ENCODE assay signal across 11 mouse cellular contexts in genomic region chr19:7058541-7058940, GRCm38 (mm10). TPM values are rescaled to one million over a fixed set of nuclear protein-coding genes. Genes with fewer than 3 reads are reported as not detected.
DNase-seq lines count a peak whose midpoint lies in the region; ATAC-seq and TF ChIP-seq lines count a peak whose summit lies in the region.
"Had no signal": no experiment of that assay in that cellular context is flagged by ENCODE, and none has a peak within 500 bp of the region (broad histone marks: within the 10 kb centered on the region; RNA-seq: fewer than 3 reads in every experiment).

No protein-coding gene starts in this region.

- H3K9ac ChIP-seq in hindbrain, embryonic 12.5 days: no peak overlapping the region
- no peak overlapping the region for H3K9ac ChIP-seq in hindbrain, embryonic 16.5 days (ENCODE audit: low read depth, low read length)
- no peak overlapping the region for H3K9ac ChIP-seq in ES-E14 (ENCODE audit: insufficient read depth, low read depth, low read length, poor library complexity, severe bottlenecking)
- H3K9ac ChIP-seq in heart, embryonic 16.5 days (ENCODE audit: low read length): peak overlapping the region; percentile 45
- H3K9ac ChIP-seq in midbrain, embryonic 11.5 days (ENCODE audit: low read length): peak overlapping the region; percentile 32; the same call in 1 of the 2 replicates

- H3K36me3 ChIP-seq in hindbrain, embryonic 12.5 days: no peaks in the 10 kb centered on the region
- no peaks in the 10 kb centered on the region for H3K36me3 ChIP-seq in hindbrain, embryonic 16.5 days (ENCODE audit: control insufficient read depth, insufficient read depth, low read length)
- H3K36me3 ChIP-seq in ES-E14 (ENCODE audit: control insufficient read depth, insufficient read depth, low read length, poor library complexity, severe bottlenecking): no peaks in the 10 kb centered on the region
- no peaks in the 10 kb centered on the region for H3K36me3 ChIP-seq in heart, embryonic 16.5 days (ENCODE audit: control insufficient read depth, insufficient read depth)
- no peaks in the 10 kb centered on the region for H3K36me3 ChIP-seq in midbrain, embryonic 11.5 days (ENCODE audit: control insufficient read depth, insufficient read depth, low read length)

- H3K4me3 ChIP-seq in hindbrain, embryonic 12.5 days: peak overlapping the region; percentile 61; the same call in 1 of the 2 replicates
- no peak overlapping the region for H3K4me3 ChIP-seq in hindbrain, embryonic 16.5 days (ENCODE audit: low read length)
- peak overlapping the region; percentile 9 to 97; a peak in 1 of 4 replicates for H3K4me3 ChIP-seq in ES-E14 (ENCODE audit: insufficient read depth in 1 of 2, low read depth in 1 of 2, low read length in 2 of 2, poor library complexity in 1 of 2, severe bottlenecking in 1 of 2)
- H3K4me3 ChIP-seq in heart, embryonic 16.5 days (ENCODE audit: low read length): peak overlapping the region; percentile 84
- no peak overlapping the region for H3K4me3 ChIP-seq in midbrain, embryonic 11.5 days (ENCODE audit: low read depth, low read length)

- H3K27me3 ChIP-seq in hindbrain, embryonic 12.5 days: peaks cover 46% of the 10 kb centered on the region
- H3K27me3 ChIP-seq in hindbrain, embryonic 16.5 days (replicated peaks; ENCODE audit: control insufficient read depth, insufficient read depth, low read length): peaks cover 3% of the 10 kb centered on the region
- no peaks in the 10 kb centered on the region for H3K27me3 ChIP-seq in heart, embryonic 16.5 days (ENCODE audit: control insufficient read depth, insufficient read depth, low read length)
- H3K27me3 ChIP-seq in midbrain, embryonic 11.5 days (ENCODE audit: control insufficient read depth, insufficient read depth, low read length): peaks cover 6% of the 10 kb centered on the region

- H3K4me1 ChIP-seq in hindbrain, embryonic 12.5 days: peaks cover 24% of the 10 kb centered on the region
- peaks cover 18% of the 10 kb centered on the region for H3K4me1 ChIP-seq in hindbrain, embryonic 16.5 days (ENCODE audit: control insufficient read depth, insufficient read depth, low read depth, low read length)
- H3K4me1 ChIP-seq in ES-E14 (ENCODE audit: control insufficient read depth in 2 of 2, insufficient read depth in 2 of 2, low read length in 2 of 2, poor library complexity in 1 of 2): peaks cover 6 to 18% of the 10 kb centered on the region in 2 experiments; a peak in 2 of 4 replicates
- peaks cover 27% of the 10 kb centered on the region for H3K4me1 ChIP-seq in heart, embryonic 16.5 days (ENCODE audit: control insufficient read depth, insufficient read depth, low read length)
- H3K4me1 ChIP-seq in midbrain, embryonic 11.5 days (ENCODE audit: control insufficient read depth, insufficient read depth, low read length): peaks cover 15% of the 10 kb centered on the region

- DNase-seq in ES-E14 (ENCODE audit: low read depth, low spot score): no peak
- DNase-seq in midbrain, embryonic 11.5 days (ENCODE audit: low spot score, missing footprints): no peak
- DNase-seq in spleen, postnatal 10 days (ENCODE audit: low spot score in 2 of 2): no peak
- DNase-seq in adrenal gland, postnatal 10 days: no peak
- DNase-seq: kidney, postnatal 4 days; left cerebral cortex, postnatal 4 days; spleen, adult 18-20 months had no signal

- H3K27ac ChIP-seq in hindbrain, embryonic 12.5 days: no peak overlapping the region
- H3K27ac ChIP-seq in hindbrain, embryonic 16.5 days (ENCODE audit: low read depth, low read length): no peak overlapping the region
- H3K27ac ChIP-seq in ES-E14 (ENCODE audit: insufficient read depth, low read depth, low read length, poor library complexity, severe bottlenecking): no peak overlapping the region
- peak overlapping the region; percentile 96 for H3K27ac ChIP-seq in heart, embryonic 16.5 days (ENCODE audit: low read length)
- H3K27ac ChIP-seq in midbrain, embryonic 11.5 days (ENCODE audit: low read depth, low read length): no peak overlapping the region

- ATAC-seq in hindbrain, embryonic 12.5 days (ENCODE audit: low FRiP score): no peak
- no peak for ATAC-seq in hindbrain, embryonic 16.5 days
- no peak for ATAC-seq in heart, embryonic 16.5 days (replicated peaks; ENCODE audit: extremely low read depth, insufficient read depth, low FRiP score)
- ATAC-seq in midbrain, embryonic 11.5 days (ENCODE audit: low FRiP score): no peak

- peak overlapping the region; percentile 99 for H3K4me2 ChIP-seq in hindbrain, embryonic 12.5 days (replicated peaks)
- H3K4me2 ChIP-seq in hindbrain, embryonic 16.5 days (ENCODE audit: low read length): no peak overlapping the region
- peak overlapping the region; percentile 99 for H3K4me2 ChIP-seq in heart, embryonic 16.5 days (ENCODE audit: low read depth, low read length)
- H3K4me2 ChIP-seq in midbrain, embryonic 11.5 days: peak overlapping the region; percentile 100

- in situ Hi-C loops in ES-E14 (cut with MboI; ENCODE audit: low sequenced_read_pairs in 2 of 2, unreplicated experiment in 2 of 2): loop anchor here in 1 of 2 experiments (10.0 kb wide), 1 partner anchor 286 kb away; the partner anchor contains the start of gene Mark2

- H3K9me3 ChIP-seq in hindbrain, embryonic 12.5 days (replicated peaks): no peaks in the 10 kb centered on the region
- H3K9me3 ChIP-seq in hindbrain, embryonic 16.5 days (ENCODE audit: control insufficient read depth, low read length): no peaks in the 10 kb centered on the region
- H3K9me3 ChIP-seq in ES-E14 (ENCODE audit: control insufficient read depth, insufficient read depth, low read depth, low read length): no peaks in the 10 kb centered on the region
- no peaks in the 10 kb centered on the region for H3K9me3 ChIP-seq in heart, embryonic 16.5 days (replicated peaks; ENCODE audit: control insufficient read depth, low read length)
- no peaks in the 10 kb centered on the region for H3K9me3 ChIP-seq in midbrain, embryonic 11.5 days (ENCODE audit: control insufficient read depth, low read length)

- WGBS in hindbrain, embryonic 12.5 days: 59% methylated on average over 6 of the region's 6 CpGs
- 62% methylated on average over 6 of the region's 6 CpGs for WGBS in hindbrain, embryonic 16.5 days
- 52% methylated on average over 6 of the region's 6 CpGs for WGBS in heart, embryonic 16.5 days
- 50% methylated on average over 6 of the region's 6 CpGs for WGBS in midbrain, embryonic 11.5 days

TF ChIP-seq in ES-E14, 5 proteins besides CTCF, POLR2A, EP300 and RAD21:
- TF ChIP-seq MAFK (IDR thresholded peaks at IDR 0.05; ENCODE audit: insufficient read depth, low read depth, low read length): no peak
- no peak for TF ChIP-seq CHD2 (IDR thresholded peaks at IDR 0.05; ENCODE audit: low read depth, low read length)
- TF ChIP-seq ZNF384 (IDR thresholded peaks at IDR 0.05; ENCODE audit: low read depth, low read length): no peak
- no peak for TF ChIP-seq ZC3H11A (IDR thresholded peaks at IDR 0.05; ENCODE audit: borderline replicate concordance, low read depth, low read length)
- TF ChIP-seq HCFC1 (IDR thresholded peaks at IDR 0.05; ENCODE audit: borderline replicate concordance, insufficient read depth, low read length): no peak

RNA-seq across cellular contexts. Expression of gene Macrod1, which starts 1.9 kb away (rescaled TPM):
- polyA plus RNA-seq in hindbrain, embryonic 12.5 days (2016; fragmentation: Nextera tagmentation; extraction: Ambion mirVana): 5.6 TPM in 2 replicates
- polyA plus RNA-seq in hindbrain, embryonic 16.5 days (2015; fragmentation: Nextera tagmentation; extraction: Ambion mirVana): 6.3 and 7.1 TPM in 2 replicates
- total RNA-seq in ES-E14 (2012; rRNA removed): 1.4 and 3.5 TPM in 2 replicates
- polyA plus RNA-seq in heart, embryonic 16.5 days (2015; fragmentation: Nextera tagmentation; extraction: Ambion mirVana): 61.0 and 64.3 TPM in 2 replicates
- 2.2 and 3.0 TPM in 2 replicates for polyA plus RNA-seq in midbrain, embryonic 11.5 days (2014; fragmentation: Nextera tagmentation; extraction: Ambion mirVana)
- 100 to 1,000 TPM; 134 to 155 TPM for total RNA-seq in adrenal gland, postnatal 10 days (2021)

RNA-seq across cellular contexts. Expression of gene Stip1, which starts 18.8 kb away (rescaled TPM):
- 267 and 269 TPM in 2 replicates for polyA plus RNA-seq in hindbrain, embryonic 12.5 days (2016; fragmentation: Nextera tagmentation; extraction: Ambion mirVana)
- 214 and 236 TPM in 2 replicates for polyA plus RNA-seq in hindbrain, embryonic 16.5 days (2015; fragmentation: Nextera tagmentation; extraction: Ambion mirVana)
- 217 and 280 TPM in 2 replicates for total RNA-seq in ES-E14 (2012; rRNA removed)
- polyA plus RNA-seq in heart, embryonic 16.5 days (2015; fragmentation: Nextera tagmentation; extraction: Ambion mirVana): 195 and 202 TPM in 2 replicates
- polyA plus RNA-seq in midbrain, embryonic 11.5 days (2014; fragmentation: Nextera tagmentation; extraction: Ambion mirVana): 410 and 416 TPM in 2 replicates
- total RNA-seq in adrenal gland, postnatal 10 days (2021): 100 to 1,000 TPM; 101 to 107 TPM

RNA-seq across cellular contexts. Expression of gene Fermt3, which starts 39.3 kb away (rescaled TPM):
- polyA plus RNA-seq in hindbrain, embryonic 12.5 days (2016; fragmentation: Nextera tagmentation; extraction: Ambion mirVana): 6.3 and 6.5 TPM in 2 replicates
- 4.0 and 5.7 TPM in 2 replicates for polyA plus RNA-seq in hindbrain, embryonic 16.5 days (2015; fragmentation: Nextera tagmentation; extraction: Ambion mirVana)
- total RNA-seq in ES-E14 (2012; rRNA removed): 2.6 and 3.8 TPM in 2 replicates
- polyA plus RNA-seq in heart, embryonic 16.5 days (2015; fragmentation: Nextera tagmentation; extraction: Ambion mirVana): 14.3 and 24.7 TPM in 2 replicates
- 6.7 and 7.3 TPM in 2 replicates for polyA plus RNA-seq in midbrain, embryonic 11.5 days (2014; fragmentation: Nextera tagmentation; extraction: Ambion mirVana)
- total RNA-seq in adrenal gland, postnatal 10 days (2021): 10 to 100 TPM in 1 of 2 experiments, 1 to 10 TPM in 1; 9.8 to 10.1 TPM

RNA-seq across cellular contexts. Expression of gene Flrt1, which starts 47.0 kb away (rescaled TPM):
- polyA plus RNA-seq in hindbrain, embryonic 12.5 days (2016; fragmentation: Nextera tagmentation; extraction: Ambion mirVana): 5.5 and 6.6 TPM in 2 replicates
- 8.8 and 11.3 TPM in 2 replicates for polyA plus RNA-seq in hindbrain, embryonic 16.5 days (2015; fragmentation: Nextera tagmentation; extraction: Ambion mirVana)
- total RNA-seq in ES-E14 (2012; rRNA removed): 0.36 and 0.48 TPM in 2 replicates
- polyA plus RNA-seq in heart, embryonic 16.5 days (2015; fragmentation: Nextera tagmentation; extraction: Ambion mirVana): 1.6 and 1.9 TPM in 2 replicates
- 7.5 and 8.2 TPM in 2 replicates for polyA plus RNA-seq in midbrain, embryonic 11.5 days (2014; fragmentation: Nextera tagmentation; extraction: Ambion mirVana)
- total RNA-seq in adrenal gland, postnatal 10 days (2021): 1 to 10 TPM; 1.1 to 2.0 TPM
- total RNA-seq: common myeloid progenitor, adult 5-6 weeks had no signal

Comparison
In these comparisons a context has a peak if more than half of its experiments do, and no peak if none do; other contexts are left out.
1. H3K4me3 ChIP-seq: peak in hindbrain, embryonic 12.5 days (single experiment), ES-E14 (2 of 2) and heart, embryonic 16.5 days (single experiment); none in hindbrain, embryonic 16.5 days (single experiment) and midbrain, embryonic 11.5 days (single experiment).
2. H3K9ac ChIP-seq: peak in heart, embryonic 16.5 days (single experiment) and midbrain, embryonic 11.5 days (single experiment); none in hindbrain, embryonic 12.5 days (single experiment), hindbrain, embryonic 16.5 days (single experiment) and ES-E14 (single experiment).